Mouse (Mus musculus): ENCODE data around the gene Ndufs5.

The Ndufs5 gene

GRCm38 (mm10) chr4:123717574-123718433 is at the start of gene Ndufs5:
Gene Ndufs5, minus strand, starts transcription at chr4:123718202.
- peak; percentile 99 for DNase-seq (ENCODE audit: low spot score)

- DNase-seq (ENCODE audit: low spot score), result no peak
Measured at GRCm38 (mm10) chr4:123765071-123765470, 47.1 kb upstream of the Ndufs5 start.

GRCm38 (mm10) chr4:123758306-123758705 is 40.3 kb upstream of the Ndufs5 start:
- peak; percentile 70 for DNase-seq (ENCODE audit: low spot score)

- peak; percentile 33 for DNase-seq (ENCODE audit: low spot score)
Measured at GRCm38 (mm10) chr4:123750707-123751312, 32.8 kb upstream of the Ndufs5 start.

- peak; percentile 98 for DNase-seq (ENCODE audit: low spot score)
Measured at GRCm38 (mm10) chr4:123750152-123750651, 32.2 kb upstream of the Ndufs5 start, which contains the start of gene Akirin1. Gene Akirin1, minus strand, starts transcription at chr4:123750345.

GRCm38 (mm10) chr4:123749484-123750130 is 31.6 kb upstream of the Ndufs5 start:
- DNase-seq (ENCODE audit: low spot score), result no peak

- peak; percentile 6 for DNase-seq (ENCODE audit: low spot score)
Measured at GRCm38 (mm10) chr4:123748726-123749415, 30.9 kb upstream of the Ndufs5 start.

- DNase-seq (ENCODE audit: low spot score), result no peak
Measured at GRCm38 (mm10) chr4:123745221-123745775, 27.3 kb upstream of the Ndufs5 start.

GRCm38 (mm10) chr4:123742891-123743290 is 24.9 kb upstream of the Ndufs5 start:
- DNase-seq (ENCODE audit: low spot score), result no peak

GRCm38 (mm10) chr4:123738708-123739107 is 20.7 kb upstream of the Ndufs5 start:
- no peak for DNase-seq (ENCODE audit: low spot score)

- no peak for DNase-seq (ENCODE audit: low spot score)
Measured at GRCm38 (mm10) chr4:123733532-123733931, 15.5 kb upstream of the Ndufs5 start.

GRCm38 (mm10) chr4:123732921-123733320 is 14.9 kb upstream of the Ndufs5 start:
- no peak for DNase-seq (ENCODE audit: low spot score)

- no peak for DNase-seq (ENCODE audit: low spot score)
Measured at GRCm38 (mm10) chr4:123732163-123732910, 14.3 kb upstream of the Ndufs5 start.

GRCm38 (mm10) chr4:123721761-123722160 is 3.8 kb upstream of the Ndufs5 start:
- no peak for DNase-seq (ENCODE audit: low spot score)

GRCm38 (mm10) chr4:123718434-123718780 is 405 bp upstream of the Ndufs5 start:
- DNase-seq (ENCODE audit: low spot score), result no peak

GRCm38 (mm10) chr4:123712431-123712830 is 5.6 kb downstream of the Ndufs5 start:
- no peak for DNase-seq (ENCODE audit: low spot score)

GRCm38 (mm10) chr4:123707340-123707739 is 10.7 kb downstream of the Ndufs5 start:
- no peak for DNase-seq (ENCODE audit: low spot score)

GRCm38 (mm10) chr4:123705340-123705739 is 12.7 kb downstream of the Ndufs5 start:
- no peak for DNase-seq (ENCODE audit: low spot score)

- DNase-seq (ENCODE audit: low spot score), result no peak
Measured at GRCm38 (mm10) chr4:123693384-123693783, 24.6 kb downstream of the Ndufs5 start.

- no peak for DNase-seq (ENCODE audit: low spot score)
Measured at GRCm38 (mm10) chr4:123692071-123692470, 25.9 kb downstream of the Ndufs5 start.

- DNase-seq (ENCODE audit: low spot score), result no peak
Measured at GRCm38 (mm10) chr4:123690311-123690710, 27.7 kb downstream of the Ndufs5 start.

Measured in retina, embryonic 14.5 days (tissue).